ENCODE assay signal across 11 mouse cellular contexts in the genomic region with DNA sequence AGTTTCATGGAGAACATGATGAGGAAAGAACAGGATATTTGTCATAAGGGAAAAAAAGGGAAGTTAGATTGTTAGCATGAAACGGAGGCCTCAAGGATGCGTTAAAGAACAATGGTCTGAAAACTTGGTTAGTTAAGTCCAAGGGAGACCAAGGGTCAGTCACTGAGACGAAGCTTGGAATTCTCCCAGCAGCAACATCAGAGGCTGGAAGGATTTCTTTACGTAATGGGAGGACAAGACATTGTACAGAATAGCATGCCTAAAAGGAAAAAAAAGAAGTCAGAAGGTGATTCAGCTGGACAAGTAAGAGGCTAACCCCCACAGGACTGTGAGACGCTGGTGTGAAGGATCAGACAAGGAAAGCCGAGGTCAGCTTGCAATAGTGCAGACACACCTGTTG. TPM values are rescaled to one million over a fixed set of nuclear protein-coding genes. Genes with fewer than 3 reads are reported as not detected.
A peak's percentile ranks its signal among the peaks of the same experiment; 100 is the strongest.
DNase-seq lines count a peak whose midpoint lies in the region; ATAC-seq and TF ChIP-seq lines count a peak whose summit lies in the region.
"Had no signal": no experiment of that assay in that cellular context is flagged by ENCODE, and none has a peak within 500 bp of the region (broad histone marks: within the 10 kb centered on the region; RNA-seq: fewer than 3 reads in every experiment).

No protein-coding gene starts in this region.

- WGBS in forebrain, postnatal 0 days, result 90% methylated on average over 6 of the region's 6 CpGs
- WGBS in forebrain, embryonic 10.5 days, result 93% methylated on average over 6 of the region's 6 CpGs
- WGBS in stomach, embryonic 16.5 days, result 74% methylated on average over 6 of the region's 6 CpGs

- H3K4me2 ChIP-seq in forebrain, postnatal 0 days (ENCODE audit: low read depth), result 0 out of 2 replicates have a peak overlapping the region, but pooled peaks have one; percentile 78
- peak overlapping the region; percentile 77; the same call in 1 of the 2 replicates for H3K4me2 ChIP-seq in stomach, embryonic 16.5 days (ENCODE audit: low read depth, low read length)

- peaks cover 25% of the 10 kb centered on the region for H3K4me1 ChIP-seq in forebrain, postnatal 0 days (ENCODE audit: insufficient read depth)
- peaks cover 35% of the 10 kb centered on the region for H3K4me1 ChIP-seq in forebrain, embryonic 10.5 days
- peaks cover 75% of the 10 kb centered on the region for H3K4me1 ChIP-seq in megakaryocyte, embryonic 14.5 days
- peaks cover 33% of the 10 kb centered on the region for H3K4me1 ChIP-seq in stomach, embryonic 16.5 days (ENCODE audit: control insufficient read depth, insufficient read depth, low read length)

- TF ChIP-seq CTCF in forebrain, postnatal 0 days (IDR thresholded peaks at IDR 0.05; ENCODE audit: low read depth), result no peak

- H3K4me3 ChIP-seq in forebrain, postnatal 0 days (ENCODE audit: low read depth, low read length), result no peak overlapping the region
- H3K4me3 ChIP-seq in forebrain, embryonic 10.5 days, result no peak overlapping the region
- H3K4me3 ChIP-seq in megakaryocyte, embryonic 14.5 days (replicated peaks), result peak overlapping the region; percentile 99
- no peak overlapping the region for H3K4me3 ChIP-seq in stomach, embryonic 16.5 days (replicated peaks; ENCODE audit: low read length)

- no peaks in the 10 kb centered on the region for H3K9me3 ChIP-seq in forebrain, postnatal 0 days (ENCODE audit: low read length)
- no peaks in the 10 kb centered on the region for H3K9me3 ChIP-seq in forebrain, embryonic 10.5 days
- no peaks in the 10 kb centered on the region for H3K9me3 ChIP-seq in megakaryocyte, embryonic 14.5 days
- H3K9me3 ChIP-seq in stomach, embryonic 16.5 days (replicated peaks; ENCODE audit: control insufficient read depth, low read length), result no peaks in the 10 kb centered on the region
- H3K9me3 ChIP-seq: embryonic facial prominence, embryonic 12.5 days; limb, embryonic 15.5 days had no signal

- H3K27me3 ChIP-seq in forebrain, postnatal 0 days (ENCODE audit: insufficient read depth, low read length), result no peaks in the 10 kb centered on the region
- no peaks in the 10 kb centered on the region for H3K27me3 ChIP-seq in forebrain, embryonic 10.5 days (ENCODE audit: poor library complexity, severe bottlenecking)
- no peaks in the 10 kb centered on the region for H3K27me3 ChIP-seq in megakaryocyte, embryonic 14.5 days (replicated peaks)
- H3K27me3 ChIP-seq in stomach, embryonic 16.5 days (ENCODE audit: control insufficient read depth, insufficient read depth, low read length), result no peaks in the 10 kb centered on the region
- H3K27me3 ChIP-seq: embryonic facial prominence, embryonic 12.5 days; limb, embryonic 15.5 days had no signal

- H3K9ac ChIP-seq in forebrain, postnatal 0 days, result no peak overlapping the region
- no peak overlapping the region for H3K9ac ChIP-seq in stomach, embryonic 16.5 days (ENCODE audit: low read length)
- H3K9ac ChIP-seq: limb, embryonic 15.5 days had no signal

- no peak for DNase-seq in forebrain, postnatal 0 days
- no peak for DNase-seq in forebrain, embryonic 10.5 days (ENCODE audit: extremely low spot score, low spot score)
- peak; percentile 29 to 53 for DNase-seq in kidney, postnatal 25 days
- no peak for DNase-seq in urinary bladder, postnatal 10 days (ENCODE audit: low spot score)
- no peak for DNase-seq in testis, postnatal 14 days (ENCODE audit: low spot score)
- DNase-seq: heart, postnatal 10 days had no signal

- no peak overlapping the region for H3K27ac ChIP-seq in forebrain, postnatal 0 days (ENCODE audit: low read depth, low read length)
- H3K27ac ChIP-seq in forebrain, embryonic 10.5 days, result no peak overlapping the region
- no peak overlapping the region for H3K27ac ChIP-seq in stomach, embryonic 16.5 days (ENCODE audit: low read length)
- H3K27ac ChIP-seq: embryonic facial prominence, embryonic 12.5 days had no signal

- ATAC-seq in forebrain, postnatal 0 days, result no peak
- ATAC-seq in megakaryocyte, adult 5-6 weeks (ENCODE audit: poor library complexity, severe bottlenecking), result no peak
- ATAC-seq in stomach, embryonic 16.5 days (ENCODE audit: insufficient read depth, low FRiP score), result no peak

- peaks cover 13% of the 10 kb centered on the region for H3K36me3 ChIP-seq in forebrain, postnatal 0 days (ENCODE audit: insufficient read depth)
- H3K36me3 ChIP-seq in forebrain, embryonic 10.5 days (replicated peaks), result peaks cover 33% of the 10 kb centered on the region
- H3K36me3 ChIP-seq in megakaryocyte, embryonic 14.5 days (replicated peaks; ENCODE audit: low read length), result peaks cover 37% of the 10 kb centered on the region
- H3K36me3 ChIP-seq in stomach, embryonic 16.5 days (ENCODE audit: control insufficient read depth, insufficient read depth, low read length), result no peaks in the 10 kb centered on the region

RNA-seq across cellular contexts. Expression of gene Atp6v0c, which starts 2.4 kb away (rescaled TPM):
- 386 and 489 TPM in 2 replicates for total RNA-seq in forebrain, postnatal 0 days (2014; rRNA removed)
- polyA plus RNA-seq in forebrain, postnatal 0 days (2015; fragmentation: Nextera tagmentation; extraction: Ambion mirVana), result 1,891 and 2,006 TPM in 2 replicates
- 419 and 421 TPM in 2 replicates for polyA plus RNA-seq in forebrain, embryonic 10.5 days (2016; fragmentation: Nextera tagmentation; extraction: Ambion mirVana)
- 252 and 695 TPM in 2 replicates for polyA plus RNA-seq in megakaryocyte, embryonic 14.5 days (2012; ENCODE audit: insufficient read depth, low replicate concordance)
- 468 and 476 TPM in 2 replicates for total RNA-seq in megakaryocyte, adult 5-6 weeks (2015)
- total RNA-seq in megakaryocyte, adult 5-6 weeks (2017), result 175 and 180 TPM in 2 replicates
- 504 and 564 TPM in 2 replicates for polyA plus RNA-seq in stomach, embryonic 16.5 days (2015; fragmentation: Nextera tagmentation; extraction: Ambion mirVana)

RNA-seq across cellular contexts. Expression of gene Amdhd2, which starts 3.6 kb away (rescaled TPM):
- total RNA-seq in forebrain, postnatal 0 days (2014; rRNA removed), result 37.9 and 47.6 TPM in 2 replicates
- polyA plus RNA-seq in forebrain, postnatal 0 days (2015; fragmentation: Nextera tagmentation; extraction: Ambion mirVana), result 34.5 and 35.4 TPM in 2 replicates
- 40.2 and 44.7 TPM in 2 replicates for polyA plus RNA-seq in forebrain, embryonic 10.5 days (2016; fragmentation: Nextera tagmentation; extraction: Ambion mirVana)
- polyA plus RNA-seq in megakaryocyte, embryonic 14.5 days (2012; ENCODE audit: insufficient read depth, low replicate concordance), result 68.6 and 109 TPM in 2 replicates
- total RNA-seq in megakaryocyte, adult 5-6 weeks (2015), result 28.8 and 36.3 TPM in 2 replicates
- total RNA-seq in megakaryocyte, adult 5-6 weeks (2017), result 44.4 and 68.1 TPM in 2 replicates
- polyA plus RNA-seq in stomach, embryonic 16.5 days (2015; fragmentation: Nextera tagmentation; extraction: Ambion mirVana), result 26.1 and 27.0 TPM in 2 replicates

RNA-seq across cellular contexts. Expression of gene Pdpk1, which starts 16.4 kb away (rescaled TPM):
- 50.9 and 55.8 TPM in 2 replicates for total RNA-seq in forebrain, postnatal 0 days (2014; rRNA removed)
- 33.8 and 59.0 TPM in 2 replicates for polyA plus RNA-seq in forebrain, postnatal 0 days (2015; fragmentation: Nextera tagmentation; extraction: Ambion mirVana)
- 32.6 and 34.3 TPM in 2 replicates for polyA plus RNA-seq in forebrain, embryonic 10.5 days (2016; fragmentation: Nextera tagmentation; extraction: Ambion mirVana)
- polyA plus RNA-seq in megakaryocyte, embryonic 14.5 days (2012; ENCODE audit: insufficient read depth, low replicate concordance), result 11.7 and 45.6 TPM in 2 replicates
- total RNA-seq in megakaryocyte, adult 5-6 weeks (2015), result 45.4 and 51.3 TPM in 2 replicates
- total RNA-seq in megakaryocyte, adult 5-6 weeks (2017), result 50.6 and 57.7 TPM in 2 replicates
- 36.6 and 38.6 TPM in 2 replicates for polyA plus RNA-seq in stomach, embryonic 16.5 days (2015; fragmentation: Nextera tagmentation; extraction: Ambion mirVana)

RNA-seq across cellular contexts. Expression of gene Tbc1d24, which starts 38.2 kb away (rescaled TPM):
- total RNA-seq in forebrain, postnatal 0 days (2014; rRNA removed), result 94.5 and 113 TPM in 2 replicates
- 15.7 and 23.5 TPM in 2 replicates for polyA plus RNA-seq in forebrain, postnatal 0 days (2015; fragmentation: Nextera tagmentation; extraction: Ambion mirVana)
- polyA plus RNA-seq in forebrain, embryonic 10.5 days (2016; fragmentation: Nextera tagmentation; extraction: Ambion mirVana), result 6.8 and 7.5 TPM in 2 replicates
- 1.1 TPM in 1 of 2 replicates, not detected in the other for polyA plus RNA-seq in megakaryocyte, embryonic 14.5 days (2012; ENCODE audit: insufficient read depth, low replicate concordance)
- total RNA-seq in megakaryocyte, adult 5-6 weeks (2015), result 5.5 and 11.8 TPM in 2 replicates
- total RNA-seq in megakaryocyte, adult 5-6 weeks (2017), result 4.0 and 4.6 TPM in 2 replicates
- polyA plus RNA-seq in stomach, embryonic 16.5 days (2015; fragmentation: Nextera tagmentation; extraction: Ambion mirVana), result 3.6 and 5.4 TPM in 2 replicates

RNA-seq across cellular contexts. Expression of gene Ntn3, which starts 42.2 kb away (rescaled TPM):
- total RNA-seq in forebrain, postnatal 0 days (2014; rRNA removed), result 18.3 and 19.6 TPM in 2 replicates
- 2.9 and 4.0 TPM in 2 replicates for polyA plus RNA-seq in forebrain, postnatal 0 days (2015; fragmentation: Nextera tagmentation; extraction: Ambion mirVana)
- polyA plus RNA-seq in forebrain, embryonic 10.5 days (2016; fragmentation: Nextera tagmentation; extraction: Ambion mirVana), result 2.3 and 2.9 TPM in 2 replicates
- 0.25 TPM in 1 of 2 replicates, not detected in the other for polyA plus RNA-seq in megakaryocyte, embryonic 14.5 days (2012; ENCODE audit: insufficient read depth, low replicate concordance)
- 0.11 TPM in 1 of 2 replicates, not detected in the other for total RNA-seq in megakaryocyte, adult 5-6 weeks (2015)
- 0.08 TPM in 1 of 2 replicates, not detected in the other for total RNA-seq in megakaryocyte, adult 5-6 weeks (2017)
- 4.0 and 5.4 TPM in 2 replicates for polyA plus RNA-seq in stomach, embryonic 16.5 days (2015; fragmentation: Nextera tagmentation; extraction: Ambion mirVana)

Comparison
In these comparisons a context has a peak if more than half of its experiments do, and no peak if none do; other contexts are left out.
1. DNase-seq: peak in kidney, postnatal 25 days (2 of 2); none in forebrain, postnatal 0 days (single experiment), forebrain, embryonic 10.5 days (single experiment), urinary bladder, postnatal 10 days (single experiment) and testis, postnatal 14 days (single experiment).